7 mouse cellular contexts compared by ENCODE assay signal in the genomic region with DNA sequence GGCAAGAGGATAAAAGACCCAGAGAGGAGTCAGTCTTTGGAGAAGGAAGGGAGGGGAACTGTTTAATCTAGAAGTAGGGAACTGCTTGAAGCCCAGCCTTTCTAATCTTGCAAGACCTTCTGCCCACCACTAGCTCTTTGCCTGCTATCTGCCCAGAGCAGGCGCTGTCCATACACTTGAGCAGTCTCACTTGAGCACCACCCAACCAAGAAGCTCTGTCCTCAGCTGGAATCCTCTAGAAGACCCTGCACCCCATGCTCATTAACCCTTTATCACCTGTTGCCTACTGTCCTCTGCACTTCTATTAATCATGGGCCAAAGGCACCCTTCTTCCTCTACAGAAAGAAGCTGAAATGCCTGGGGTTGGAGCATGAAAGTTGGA. TPM values are rescaled to one million over a fixed set of nuclear protein-coding genes. Genes with fewer than 3 reads are reported as not detected.
A peak's percentile ranks its signal among the peaks of the same experiment; 100 is the strongest.
DNase-seq lines count a peak whose midpoint lies in the region; ATAC-seq and TF ChIP-seq lines count a peak whose summit lies in the region.

No protein-coding gene starts in this region.

- ATAC-seq in limb, embryonic 15.5 days (ENCODE audit: insufficient number of reproducible peaks, low FRiP score, low TSS enrichment, low read depth): no peak

- peaks cover 23% of the 10 kb centered on the region for H3K4me1 ChIP-seq in forebrain, embryonic 10.5 days
- H3K4me1 ChIP-seq in limb, embryonic 15.5 days: peaks cover 14% of the 10 kb centered on the region
- no peaks in the 10 kb centered on the region for H3K4me1 ChIP-seq in spleen, adult 2 months (ENCODE audit: control insufficient read depth, insufficient read depth, insufficient read length)

- no peaks in the 10 kb centered on the region for H3K9me3 ChIP-seq in forebrain, embryonic 10.5 days
- H3K9me3 ChIP-seq in limb, embryonic 15.5 days: no peaks in the 10 kb centered on the region

- no peak for TF ChIP-seq POLR2A in spleen, adult 2 months (IDR thresholded peaks at IDR 0.05; ENCODE audit: low read depth, low read length)

- WGBS in forebrain, embryonic 10.5 days: 52% methylated on average over 1 of the region's 1 CpGs
- WGBS in limb, embryonic 15.5 days: 57% methylated on average over 1 of the region's 1 CpGs
- 72% methylated on average over 1 of the region's 1 CpGs for WGBS in spleen, adult 2 months

- H3K4me3 ChIP-seq in forebrain, embryonic 10.5 days: peak overlapping the region; percentile 61
- peak overlapping the region; percentile 44 for H3K4me3 ChIP-seq in limb, embryonic 15.5 days
- H3K4me3 ChIP-seq in spleen, adult 2 months (ENCODE audit: extremely low read depth, insufficient read depth, insufficient read length): no peak overlapping the region; the same call in 1 of the 2 replicates

- H3K4me2 ChIP-seq in limb, embryonic 15.5 days: peak overlapping the region; percentile 93

- DNase-seq in right cerebral cortex, postnatal 25 days: peak; percentile 18
- DNase-seq in right cerebral cortex, postnatal 36 days (ENCODE audit: low spot score in 2 of 2): no peak
- DNase-seq in forebrain, embryonic 10.5 days (ENCODE audit: extremely low spot score, low spot score): no peak
- no peak for DNase-seq in spleen, adult 2 months (ENCODE audit: low read depth in 1 of 2, low spot score in 2 of 2)
- no peak for DNase-seq in urinary bladder, postnatal 25 days (ENCODE audit: low spot score)
- DNase-seq in adrenal gland, postnatal 4 days (ENCODE audit: low spot score in 2 of 2): no peak

- no peaks in the 10 kb centered on the region for H3K36me3 ChIP-seq in forebrain, embryonic 10.5 days (replicated peaks)
- H3K36me3 ChIP-seq in limb, embryonic 15.5 days: no peaks in the 10 kb centered on the region
- no peaks in the 10 kb centered on the region for H3K36me3 ChIP-seq in spleen, adult 2 months (ENCODE audit: control insufficient read depth, insufficient read depth, low read length)

- peaks cover 12% of the 10 kb centered on the region for H3K27me3 ChIP-seq in forebrain, embryonic 10.5 days (ENCODE audit: poor library complexity, severe bottlenecking)
- peaks cover 14% of the 10 kb centered on the region; the same call in 1 of the 2 replicates for H3K27me3 ChIP-seq in limb, embryonic 15.5 days
- no peaks in the 10 kb centered on the region for H3K27me3 ChIP-seq in spleen, adult 2 months (ENCODE audit: control insufficient read depth, insufficient read depth, low read length)

- TF ChIP-seq CTCF in spleen, adult 2 months (IDR thresholded peaks at IDR 0.05; ENCODE audit: extremely low read depth, insufficient read depth, insufficient read length, insufficient replicate concordance): no peak

- no peak overlapping the region for H3K9ac ChIP-seq in limb, embryonic 15.5 days

- H3K27ac ChIP-seq in forebrain, embryonic 10.5 days: peak overlapping the region; percentile 89
- no peak overlapping the region for H3K27ac ChIP-seq in limb, embryonic 15.5 days
- peak overlapping the region; percentile 37; the same call in 1 of the 2 replicates for H3K27ac ChIP-seq in spleen, adult 2 months (ENCODE audit: insufficient read depth, low read length)

RNA-seq across cellular contexts. Expression of gene Snca, which starts 1.6 kb away (rescaled TPM):
- polyA plus RNA-seq in forebrain, embryonic 10.5 days (2016; fragmentation: Nextera tagmentation; extraction: Ambion mirVana): 13.5 and 19.5 TPM in 2 replicates
- 35.3 and 35.9 TPM in 2 replicates for polyA plus RNA-seq in limb, embryonic 15.5 days (2015; fragmentation: Nextera tagmentation; extraction: Ambion mirVana)
- 23.8 and 65.2 TPM in 2 replicates for polyA plus RNA-seq in spleen, adult 2 months (2012; rRNA removed)
- 10 to 100 TPM; 15.9 to 19.7 TPM for total RNA-seq in adrenal gland, postnatal 4 days (2021)
